Mouse (Mus musculus) CD4-positive helper T cell, adult 2 months (primary cell): ENCODE measurements around the gene Arhgef12.

Experiments used
- DNase-seq: peaks from one replicate; pipeline ENCODE4 v3.0.0-alpha.2; 2012; ENCODE audit warnings: low read depth, missing footprints, low spot score

Gene Arhgef12

DNA sequence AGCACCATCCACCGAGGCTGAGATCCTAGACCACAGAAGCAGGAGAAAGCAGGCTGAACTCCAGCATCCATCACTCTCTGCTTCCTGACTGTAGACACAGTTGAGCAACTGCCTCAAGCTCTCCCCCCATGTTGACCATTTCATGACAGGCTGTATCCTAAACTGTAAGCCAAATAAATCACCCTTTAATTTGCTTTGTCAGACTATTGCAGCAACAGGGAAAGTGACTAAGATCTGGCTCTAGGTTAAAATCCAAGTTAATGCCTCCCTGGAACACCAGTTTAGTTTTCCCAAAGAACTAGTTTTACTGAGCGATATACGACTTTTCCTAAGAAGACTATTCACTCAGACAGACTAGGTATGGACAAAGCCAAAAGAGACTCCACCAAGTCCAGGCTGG, 28.3 kb downstream of the Arhgef12 start:
- no peak for DNase-seq

GRCm38 (mm10) chr9:43076163-43076562, 30.9 kb downstream of the Arhgef12 start:
- no peak for DNase-seq

- DNase-seq: no peak
Observed at GRCm38 (mm10) chr9:43074611-43075010, 32.4 kb downstream of the Arhgef12 start.

DNA sequence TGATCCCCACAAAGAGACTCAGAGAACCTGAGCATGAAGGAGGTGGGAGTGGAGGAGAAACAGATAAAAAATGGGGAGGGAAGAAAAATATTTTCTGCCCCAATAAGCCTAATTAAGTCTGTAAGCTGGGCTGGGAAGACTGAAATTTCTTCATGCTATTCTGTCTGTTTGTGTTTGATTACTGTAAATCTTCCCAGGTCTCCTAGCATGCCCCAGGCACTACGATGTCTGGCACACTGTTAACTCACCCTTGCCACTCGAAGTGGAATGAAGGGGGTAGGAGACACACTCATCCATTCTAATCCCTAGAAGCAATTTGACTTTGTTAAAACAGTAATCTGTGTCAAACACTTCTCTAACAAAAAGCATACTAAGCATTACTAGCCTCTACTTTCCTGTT, 35.3 kb downstream of the Arhgef12 start:
- DNase-seq: no peak

DNA sequence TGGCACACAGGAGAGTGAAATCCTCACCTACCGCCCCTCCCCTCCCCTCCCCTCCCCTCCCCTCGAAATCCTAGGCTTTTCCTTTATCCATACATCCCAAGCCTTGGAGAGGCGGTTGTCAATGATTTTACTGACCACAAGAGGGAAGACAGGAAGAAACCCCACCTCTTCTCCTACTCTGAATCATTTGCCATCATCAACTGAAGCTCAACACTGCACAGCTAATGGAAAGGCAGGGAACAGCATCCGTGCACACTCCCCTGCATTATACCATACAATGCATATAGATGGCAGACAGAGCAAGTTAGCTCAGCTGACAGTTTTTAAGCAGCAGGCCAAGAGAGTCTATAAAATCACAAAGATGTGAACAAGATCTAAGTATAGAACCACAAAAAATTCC, 35.9 kb downstream of the Arhgef12 start:
- DNase-seq: no peak

DNA sequence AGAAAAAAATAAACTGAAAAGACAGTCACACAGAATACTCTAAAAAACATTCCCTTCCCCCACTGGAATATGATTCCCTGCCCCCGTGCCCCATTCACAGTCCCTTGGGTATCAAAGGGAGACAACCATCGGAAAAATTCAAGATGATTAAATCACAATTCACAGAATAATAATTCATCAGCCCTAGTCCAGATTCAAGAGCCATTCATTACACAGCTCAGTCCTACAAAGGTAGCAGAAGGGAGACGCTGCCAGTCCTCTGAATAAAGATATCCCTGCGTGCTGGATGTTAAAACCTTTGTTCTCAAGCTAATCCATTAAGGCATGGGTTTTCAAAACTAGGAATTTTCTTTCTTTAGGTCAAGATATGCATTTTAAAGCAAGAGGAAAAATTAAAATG, 36.5 kb downstream of the Arhgef12 start:
- no peak for DNase-seq

DNA sequence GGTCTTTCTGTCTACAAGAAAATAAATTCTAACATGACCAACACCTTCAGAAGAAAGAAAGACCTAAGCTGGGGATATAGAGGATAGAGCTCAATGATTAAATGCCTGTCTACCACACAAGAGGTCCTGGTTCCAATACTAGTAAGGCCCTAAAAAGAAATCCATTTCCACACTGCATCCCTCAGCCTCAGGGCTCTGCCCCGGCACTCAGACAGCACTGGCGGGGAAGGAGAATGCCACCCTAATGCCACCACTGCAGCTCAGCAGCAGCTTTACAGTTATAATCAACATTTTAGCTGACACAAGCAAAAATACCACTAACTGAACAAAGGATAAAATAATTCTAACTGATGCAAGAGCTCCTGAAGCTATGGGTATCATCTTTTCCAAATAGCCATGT, 36.9 kb downstream of the Arhgef12 start:
- no peak for DNase-seq

GRCm38 (mm10) chr9:43067896-43068295, 39.1 kb downstream of the Arhgef12 start:
- DNase-seq: no peak

- DNase-seq: no peak
Observed at GRCm38 (mm10) chr9:43065231-43065630, 41.8 kb downstream of the Arhgef12 start.

DNA sequence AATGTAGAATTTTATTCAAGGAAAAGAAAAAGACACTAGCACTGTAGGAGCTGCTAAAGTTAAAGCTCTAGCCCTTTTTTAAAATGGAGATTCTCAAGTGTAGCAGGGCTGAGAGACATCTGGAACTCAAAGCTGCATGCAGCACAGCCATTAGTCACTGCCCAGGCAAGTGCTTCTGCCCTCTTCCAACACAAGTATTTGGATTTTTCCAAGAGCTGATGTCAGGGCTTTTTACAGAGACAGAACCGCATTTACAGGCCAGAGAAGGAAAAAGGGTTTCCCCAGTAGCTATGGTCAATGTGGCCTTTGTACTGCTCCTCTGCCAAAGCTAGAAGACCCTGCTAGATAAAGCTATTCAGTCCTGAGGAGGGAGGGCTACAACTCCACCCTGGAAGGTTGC, 45.5 kb downstream of the Arhgef12 start:
- no peak for DNase-seq

DNA sequence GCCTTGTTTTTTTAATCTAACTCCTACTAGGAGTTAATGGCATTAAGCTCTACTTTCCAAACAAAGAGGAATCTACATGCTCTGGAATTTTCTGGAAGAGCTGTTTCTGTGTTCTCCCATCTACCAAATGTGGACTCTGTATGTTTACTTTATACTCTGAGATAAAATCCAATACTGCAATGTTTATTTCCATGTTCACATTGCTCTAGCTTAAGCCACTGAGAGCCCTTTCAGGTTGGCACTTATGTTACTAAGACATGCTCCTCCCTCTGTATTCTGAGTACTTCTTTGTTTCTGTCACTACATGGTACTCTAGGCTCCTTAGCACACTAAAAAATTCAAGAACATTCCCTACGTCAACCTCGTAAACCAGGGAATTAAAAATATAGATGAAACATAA, 56.6 kb downstream of the Arhgef12 start:
- no peak for DNase-seq

DNA sequence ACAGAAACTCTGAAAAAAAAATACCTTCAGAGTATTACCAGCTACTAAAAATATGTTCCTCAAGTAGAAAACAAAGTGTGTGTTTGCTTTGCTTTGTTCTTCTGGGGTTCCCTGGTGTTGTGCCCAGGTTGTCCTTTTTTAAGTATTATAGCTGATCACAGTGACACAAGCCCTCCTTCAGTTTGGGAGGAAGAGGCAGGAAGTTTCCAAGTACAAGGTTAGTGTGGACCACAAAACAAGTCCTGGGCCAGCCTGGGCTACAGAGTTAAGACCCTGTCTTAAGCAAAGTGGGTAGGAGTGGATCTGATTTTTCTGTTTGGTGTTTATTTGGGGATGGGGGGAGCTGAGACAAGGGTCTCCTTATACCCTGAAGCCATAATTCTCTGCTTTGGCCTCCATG, 62.6 kb downstream of the Arhgef12 start:
- no peak for DNase-seq

- DNase-seq: no peak
Observed at GRCm38 (mm10) chr9:43038466-43038865, 68.6 kb downstream of the Arhgef12 start.

GRCm38 (mm10) chr9:43035208-43035607, 71.8 kb downstream of the Arhgef12 start:
- no peak for DNase-seq

DNA sequence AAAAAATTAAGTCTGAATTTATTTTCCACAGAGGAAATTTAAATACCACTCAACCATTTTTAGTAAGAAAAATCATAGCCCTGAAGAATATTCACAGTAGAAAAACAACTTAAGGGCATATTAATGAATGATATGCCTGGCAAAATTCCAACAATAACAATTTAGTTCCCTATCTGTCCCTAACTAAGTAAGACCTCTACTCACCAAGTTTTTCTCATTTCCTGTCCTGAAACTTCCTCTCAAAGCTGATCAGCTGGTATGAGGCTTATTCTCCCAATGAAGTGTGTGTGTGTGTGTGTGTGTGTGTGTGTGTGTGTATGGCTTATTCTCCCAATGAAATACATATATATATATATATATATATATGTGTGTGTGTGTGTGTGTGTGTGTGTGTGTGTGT, 72.8 kb downstream of the Arhgef12 start:
- no peak for DNase-seq

GRCm38 (mm10) chr9:43027757-43028156, 79.3 kb downstream of the Arhgef12 start:
- DNase-seq: no peak

GRCm38 (mm10) chr9:43021515-43022251, 85.4 kb downstream of the Arhgef12 start:
- no peak for DNase-seq

- no peak for DNase-seq
Observed at GRCm38 (mm10) chr9:43019656-43020055, 87.4 kb downstream of the Arhgef12 start.

DNA sequence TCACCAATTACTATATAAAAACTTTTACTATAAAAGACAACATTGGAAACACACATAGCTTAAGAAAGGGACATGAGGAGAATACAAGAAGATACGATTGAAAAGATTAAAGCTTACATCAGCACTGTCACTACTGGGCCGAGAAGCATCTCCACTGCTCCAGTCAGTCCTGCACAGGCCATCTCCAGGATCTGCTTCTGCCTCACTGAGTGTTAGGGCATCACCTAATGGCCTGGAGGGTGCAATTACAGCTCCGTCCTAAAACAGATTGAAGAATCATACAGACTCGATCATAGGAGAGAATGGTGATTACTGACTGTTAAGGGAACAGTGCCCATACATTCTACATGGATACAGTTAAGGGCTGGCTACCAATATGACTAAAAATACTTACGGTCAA, 91.3 kb downstream of the Arhgef12 start:
- DNase-seq: no peak

GRCm38 (mm10) chr9:43015366-43015765, 91.7 kb downstream of the Arhgef12 start:
- DNase-seq: no peak

GRCm38 (mm10) chr9:43014886-43015285, 92.2 kb downstream of the Arhgef12 start:
- no peak for DNase-seq

GRCm38 (mm10) chr9:43012541-43012940, 94.5 kb downstream of the Arhgef12 start:
- no peak for DNase-seq

DNA sequence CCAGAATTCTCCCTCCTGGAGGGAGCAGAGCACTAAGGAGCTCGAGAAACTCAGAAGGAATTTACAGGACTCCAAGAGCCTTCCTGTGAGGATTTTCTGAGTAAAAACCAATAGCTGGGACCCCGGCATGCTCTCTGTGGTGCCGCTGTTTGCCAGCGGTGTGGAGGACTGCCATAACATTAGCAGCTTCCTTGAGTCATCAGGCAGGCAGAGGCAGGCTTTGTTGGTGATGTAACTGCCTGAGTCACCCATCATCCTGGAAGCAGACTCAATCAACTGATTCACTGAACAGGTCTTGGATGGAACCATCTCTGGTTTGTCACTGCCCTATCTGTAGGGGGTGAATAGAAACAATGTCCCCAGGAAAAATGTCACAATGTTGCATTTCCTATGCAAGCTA, 96.0 kb downstream of the Arhgef12 start:
- DNase-seq: no peak

GRCm38 (mm10) chr9:43003881-43004280, 103.2 kb downstream of the Arhgef12 start:
- DNase-seq: no peak
